Mouse (Mus musculus): ENCODE measurements around the gene Ddx50.

Gene Ddx50

DNA sequence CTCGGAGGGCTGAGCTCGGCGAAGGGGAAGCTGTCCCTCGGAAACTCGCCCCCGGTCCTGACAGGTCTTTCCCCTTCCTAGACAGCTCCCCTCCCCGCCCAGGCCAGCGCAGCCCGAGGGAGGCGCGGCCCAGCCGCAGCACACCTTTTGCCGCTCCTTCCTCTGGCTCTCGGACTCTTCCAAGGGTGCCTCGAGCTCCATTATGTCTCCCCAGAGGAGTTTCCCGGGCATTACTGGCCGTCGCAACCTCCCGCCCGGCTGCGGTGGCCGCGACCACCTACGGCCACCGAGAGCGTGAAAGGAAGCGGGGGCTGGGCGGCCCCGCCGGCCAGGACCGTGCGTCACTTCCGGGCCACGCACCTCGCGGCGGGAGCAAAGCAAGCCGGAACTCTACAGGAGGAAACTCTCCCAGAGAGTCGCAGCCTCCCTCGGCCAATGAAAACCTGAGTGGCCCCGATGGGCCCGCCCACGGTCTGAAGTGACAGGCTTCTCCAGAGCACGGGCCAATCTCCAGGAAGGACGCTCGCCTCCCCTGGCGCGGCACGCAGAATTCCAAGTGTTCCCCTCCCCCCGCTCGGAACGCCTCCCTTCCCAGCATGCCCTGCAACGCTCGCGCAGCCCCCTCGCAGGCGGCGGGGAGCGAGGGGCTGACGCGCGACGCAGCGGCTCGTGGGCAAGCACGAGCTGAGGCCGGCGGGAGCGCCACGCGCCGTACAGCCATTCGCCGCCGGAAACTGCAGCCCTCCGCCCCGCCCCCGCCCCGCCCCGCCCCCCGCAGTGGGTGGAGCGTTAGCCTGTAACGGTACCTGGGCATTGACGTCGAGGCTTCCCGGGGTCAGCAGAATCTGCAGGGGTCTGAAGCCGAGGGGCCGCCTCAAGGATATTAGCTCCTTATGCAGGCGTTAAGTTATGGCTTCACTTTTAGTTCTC, at the start of gene Ddx50:
Gene Ddx50 (minus strand): TSS at position 338 of the 930 bp plus-strand sequence.
- DNase-seq (ENCODE audit: low spot score in 2 of 2) = peak; percentile 100

DNA sequence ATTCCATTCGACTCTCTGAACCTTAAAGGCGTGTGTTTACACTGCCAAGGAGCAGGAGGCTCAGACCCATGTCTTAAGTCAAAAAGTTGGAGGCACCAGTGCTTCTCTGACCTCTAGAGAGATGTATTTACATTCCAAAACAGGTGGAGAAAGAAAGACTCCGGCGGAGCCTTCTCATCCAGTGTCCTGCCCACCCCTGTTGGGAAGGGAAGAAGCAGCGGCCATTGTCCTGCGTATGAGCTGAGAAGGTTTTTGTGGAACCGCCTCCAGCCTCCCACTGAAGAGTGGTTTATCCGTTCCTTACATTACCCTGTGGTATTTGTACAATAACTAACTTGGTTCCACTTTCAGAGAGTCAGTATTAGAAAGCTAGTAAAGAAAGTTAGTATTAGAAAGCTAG, 41.8 kb upstream of the Ddx50 start:
- no peak for DNase-seq (ENCODE audit: low spot score in 2 of 2)

GRCm38 (mm10) chr10:62692244-62692643, 41.2 kb upstream of the Ddx50 start:
- DNase-seq (ENCODE audit: low spot score in 2 of 2) = no peak

GRCm38 (mm10) chr10:62687032-62687674, 36.1 kb upstream of the Ddx50 start:
- DNase-seq (ENCODE audit: low spot score in 2 of 2) = no peak

- DNase-seq (ENCODE audit: low spot score in 2 of 2) = no peak
These were observed 32.0 kb upstream of the Ddx50 start for GRCm38 (mm10) chr10:62683043-62683442.

- DNase-seq (ENCODE audit: low spot score in 2 of 2) = no peak
These were observed 28.8 kb upstream of the Ddx50 start for GRCm38 (mm10) chr10:62679833-62680232.

- DNase-seq (ENCODE audit: low spot score in 2 of 2) = no peak
These were observed 26.3 kb upstream of the Ddx50 start for GRCm38 (mm10) chr10:62677329-62677728.

GRCm38 (mm10) chr10:62676196-62676595, 25.2 kb upstream of the Ddx50 start:
- DNase-seq (ENCODE audit: low spot score in 2 of 2) = no peak

DNA sequence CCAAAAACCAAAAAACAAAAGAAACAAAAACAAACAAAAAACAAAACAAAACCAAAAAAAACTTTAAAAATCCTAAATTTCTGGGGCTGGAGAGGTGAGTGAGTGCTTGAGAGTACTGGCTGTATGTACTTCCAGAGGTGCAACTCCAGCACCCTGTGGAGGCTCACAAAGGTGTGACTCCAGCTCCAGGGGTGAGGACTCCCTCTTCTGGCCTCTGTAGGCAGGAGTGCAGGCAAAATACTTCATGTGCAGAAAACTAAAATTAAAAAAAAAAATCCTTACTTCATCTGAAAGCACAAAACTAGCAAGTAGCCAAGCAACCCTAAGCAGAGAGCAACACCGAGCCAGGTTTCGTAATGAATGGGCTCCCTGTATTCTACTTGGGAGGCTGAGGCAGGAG, 21.3 kb upstream of the Ddx50 start:
- no peak for DNase-seq (ENCODE audit: low spot score in 2 of 2)

GRCm38 (mm10) chr10:62669245-62669644, 18.2 kb upstream of the Ddx50 start:
- no peak for DNase-seq (ENCODE audit: low spot score in 2 of 2)

GRCm38 (mm10) chr10:62668463-62668862, 17.4 kb upstream of the Ddx50 start:
- DNase-seq (ENCODE audit: low spot score in 2 of 2) = no peak

DNA sequence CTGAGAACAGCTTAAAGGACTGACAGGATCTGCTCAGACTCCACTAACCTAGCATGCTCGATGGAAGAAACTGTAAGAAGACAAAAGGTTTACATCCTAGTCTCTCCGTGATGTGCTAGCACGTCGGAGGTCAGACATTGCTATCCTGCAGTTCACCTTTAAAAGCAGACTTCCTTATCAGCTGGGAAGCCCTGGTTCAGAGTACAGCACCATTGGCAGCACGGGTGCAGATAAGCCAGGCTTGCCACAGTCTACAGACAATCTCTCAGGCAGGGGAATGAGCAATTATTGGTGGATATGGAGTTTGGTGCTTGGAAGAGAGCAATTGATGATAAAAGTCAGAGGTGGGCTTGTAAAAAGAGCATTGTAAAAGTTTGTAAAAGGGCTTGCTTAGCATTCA, 17.0 kb upstream of the Ddx50 start:
- no peak for DNase-seq (ENCODE audit: low spot score in 2 of 2)

GRCm38 (mm10) chr10:62664963-62665590, 14.1 kb upstream of the Ddx50 start:
- no peak for DNase-seq (ENCODE audit: low spot score in 2 of 2)

GRCm38 (mm10) chr10:62664171-62664570, 13.2 kb upstream of the Ddx50 start:
- DNase-seq (ENCODE audit: low spot score in 2 of 2) = no peak

GRCm38 (mm10) chr10:62656711-62657110, 5.7 kb upstream of the Ddx50 start:
- DNase-seq (ENCODE audit: low spot score in 2 of 2) = no peak

- DNase-seq (ENCODE audit: low spot score in 2 of 2) = no peak
These were observed 943 bp upstream of the Ddx50 start for GRCm38 (mm10) chr10:62651961-62652360.

- no peak for DNase-seq (ENCODE audit: low spot score in 2 of 2)
These were observed 648 bp downstream of the Ddx50 start for GRCm38 (mm10) chr10:62650358-62650782.

DNA sequence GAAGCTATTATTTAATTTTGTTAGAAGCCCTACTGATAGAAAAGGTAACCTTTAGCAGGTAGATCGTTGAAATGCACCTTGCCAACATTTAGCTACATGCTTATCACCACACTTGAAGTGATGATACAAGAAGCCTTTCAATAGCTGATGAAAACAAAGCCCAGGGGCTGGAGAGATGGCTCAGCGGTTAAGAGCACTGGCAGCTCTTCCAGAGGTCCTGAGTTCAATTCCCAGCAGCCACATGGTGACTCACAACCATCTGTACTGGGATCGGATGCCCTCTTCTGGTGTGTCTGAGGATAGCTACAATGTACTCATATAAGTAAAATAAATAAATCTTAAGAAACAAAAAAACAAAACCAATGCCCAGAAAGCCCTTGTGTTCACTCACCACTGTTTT, 46.9 kb downstream of the Ddx50 start:
- DNase-seq (ENCODE audit: low spot score in 2 of 2) = no peak

DNA sequence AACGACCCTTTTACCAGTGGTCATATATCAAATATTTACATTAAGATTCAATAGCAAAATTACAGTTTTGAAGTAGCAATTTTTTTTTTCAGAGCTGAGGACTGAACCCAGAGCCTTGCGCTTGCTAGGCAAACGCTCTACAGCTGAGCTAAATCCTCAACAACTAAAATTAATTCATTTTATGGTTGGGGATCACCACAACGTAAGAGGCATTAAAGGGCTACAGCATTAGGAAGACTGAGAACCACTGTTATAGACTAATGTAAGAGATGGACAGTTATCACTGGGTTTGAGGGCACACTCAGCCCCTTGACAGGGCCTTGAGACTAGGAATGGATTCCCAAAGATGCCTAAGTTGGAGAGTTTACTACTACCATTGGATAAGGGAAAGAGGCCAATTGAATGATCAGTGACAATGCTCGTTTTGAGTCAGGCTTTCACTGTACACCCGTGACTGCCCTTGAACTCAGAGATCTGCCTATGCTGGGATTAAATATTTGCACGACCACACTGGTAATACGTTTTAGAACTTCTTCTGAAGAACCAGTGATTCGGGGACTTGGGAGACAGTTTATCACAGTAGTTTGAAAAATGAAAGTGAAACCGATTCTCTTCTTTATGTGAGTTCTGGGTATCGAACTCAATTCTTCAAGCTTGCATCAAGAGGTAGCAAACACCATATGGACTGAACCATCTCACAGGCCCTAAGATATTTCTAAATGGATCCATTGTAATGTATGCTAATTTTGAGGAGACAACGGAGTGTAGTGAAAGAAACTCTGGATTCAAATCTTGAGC, 47.6 kb downstream of the Ddx50 start:
- no peak for DNase-seq (ENCODE audit: low spot score in 2 of 2)

DNA sequence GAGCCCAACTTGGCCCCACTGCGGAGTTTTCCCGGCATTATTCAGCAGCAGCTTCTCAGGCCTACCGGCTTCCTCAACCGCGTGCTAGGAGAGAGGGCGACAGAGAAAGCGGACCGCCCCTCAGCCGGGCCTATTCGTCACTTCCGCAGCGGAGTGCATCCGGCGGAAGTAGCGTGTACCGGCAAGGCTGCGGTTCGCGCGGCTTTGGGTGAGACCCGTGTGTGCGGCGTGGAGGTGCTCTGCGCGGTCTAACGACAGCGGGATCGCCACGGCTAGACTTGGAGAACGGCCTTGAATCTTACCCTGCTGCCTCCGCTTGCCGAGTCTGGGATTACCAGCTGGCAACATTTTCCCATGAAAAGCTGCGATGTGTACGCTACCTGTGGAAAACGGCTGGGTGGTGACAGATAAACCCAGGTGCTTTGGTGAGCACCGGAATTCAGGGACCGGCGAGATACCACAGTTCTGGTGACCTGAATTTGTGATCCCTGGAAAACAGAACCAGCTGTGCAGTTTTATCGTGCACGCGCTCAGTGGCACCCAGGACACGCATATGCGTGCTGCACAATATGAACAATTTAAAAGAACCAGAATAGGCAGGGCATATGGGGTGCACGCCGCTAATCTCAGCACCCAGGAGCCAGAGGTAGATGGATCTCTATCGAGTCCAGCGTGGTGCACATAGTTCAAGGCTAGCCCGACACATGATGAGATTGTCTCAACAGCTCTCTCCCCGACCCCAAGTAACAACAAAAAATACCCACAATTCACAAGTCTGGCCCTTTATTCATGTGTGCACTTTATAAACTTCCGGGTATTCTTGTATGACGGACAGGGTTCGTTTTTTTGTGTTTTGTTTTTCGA, 48.6 kb downstream of the Ddx50 start, which contains the start of gene Ddx21:
Gene Ddx21 (minus strand): TSS at position 105 of the 864 bp plus-strand sequence.
- DNase-seq (ENCODE audit: low spot score in 2 of 2) = peak; percentile 84 to 90

- no peak for DNase-seq (ENCODE audit: low spot score in 2 of 2)
These were observed 49.2 kb downstream of the Ddx50 start for GRCm38 (mm10) chr10:62601833-62602176.

Measured in right cerebral cortex, postnatal 36 days (tissue).